Mouse (Mus musculus) ovary, adult 18-20 months (tissue): ENCODE measurements around the gene Ankrd49.

Source experiments
- DNase-seq: peaks from one replicate; pipeline ENCODE4 v3.0.0; 2022; ENCODE audit warnings: low spot score, mixed read lengths

Ankrd49 gene

GRCm38 (mm10) chr9:14784039-14785002 lies at the start of gene Ankrd49, which contains the start of gene Mre11a:
Ankrd49 (minus strand) TSS chr9:14784856.
Mre11a (plus strand) TSS chr9:14784654.
- DNase-seq = peak; percentile 88

GRCm38 (mm10) chr9:14832046-14832445 lies 47.4 kb upstream of the Ankrd49 start:
- DNase-seq = no peak

- no peak for DNase-seq
These were observed 43.2 kb upstream of the Ankrd49 start for GRCm38 (mm10) chr9:14827875-14828274.

GRCm38 (mm10) chr9:14824840-14825239 lies 40.2 kb upstream of the Ankrd49 start:
- no peak for DNase-seq

- DNase-seq = no peak
These were observed 36.7 kb upstream of the Ankrd49 start for GRCm38 (mm10) chr9:14821396-14821795.

GRCm38 (mm10) chr9:14810111-14810510 lies 25.5 kb upstream of the Ankrd49 start:
- DNase-seq = no peak

GRCm38 (mm10) chr9:14806786-14807185 lies 22.1 kb upstream of the Ankrd49 start:
- no peak for DNase-seq

- no peak for DNase-seq
These were observed 21.1 kb upstream of the Ankrd49 start for GRCm38 (mm10) chr9:14805714-14806113.

- no peak for DNase-seq
These were observed 2.7 kb upstream of the Ankrd49 start for GRCm38 (mm10) chr9:14787356-14787755.

- DNase-seq = no peak
These were observed 6.3 kb downstream of the Ankrd49 start for GRCm38 (mm10) chr9:14778341-14778740.

- no peak for DNase-seq
These were observed 10.8 kb downstream of the Ankrd49 start for GRCm38 (mm10) chr9:14773813-14774212.

GRCm38 (mm10) chr9:14772074-14772473 lies 12.6 kb downstream of the Ankrd49 start:
- no peak for DNase-seq

GRCm38 (mm10) chr9:14770803-14771471 lies 13.7 kb downstream of the Ankrd49 start, which contains the start of gene 1700012B09Rik:
1700012B09Rik (minus strand) TSS chr9:14771030.
- no peak for DNase-seq

- no peak for DNase-seq
These were observed 14.8 kb downstream of the Ankrd49 start for GRCm38 (mm10) chr9:14769811-14770210.

- DNase-seq = no peak
These were observed 19.9 kb downstream of the Ankrd49 start for GRCm38 (mm10) chr9:14764765-14765164.

GRCm38 (mm10) chr9:14759261-14759660 lies 25.4 kb downstream of the Ankrd49 start:
- DNase-seq = no peak

GRCm38 (mm10) chr9:14758590-14758989 lies 26.1 kb downstream of the Ankrd49 start:
- no peak for DNase-seq

GRCm38 (mm10) chr9:14754469-14754868 lies 30.2 kb downstream of the Ankrd49 start:
- DNase-seq = no peak

GRCm38 (mm10) chr9:14753947-14754346 lies 30.7 kb downstream of the Ankrd49 start:
- DNase-seq = no peak

GRCm38 (mm10) chr9:14752001-14752522 lies 32.6 kb downstream of the Ankrd49 start, which contains the start of gene Fut4:
Fut4 (minus strand) TSS chr9:14752393.
- DNase-seq = peak; percentile 25

- DNase-seq = no peak
These were observed 33.1 kb downstream of the Ankrd49 start for GRCm38 (mm10) chr9:14751503-14752000.

GRCm38 (mm10) chr9:14750901-14751502 lies 33.7 kb downstream of the Ankrd49 start:
- no peak for DNase-seq
